Mouse (Mus musculus) embryonic fibroblast, embryonic 13.5 days (primary cell): ENCODE measurements around the gene Gemin5. TPM values are rescaled to one million over a fixed set of nuclear protein-coding genes. Genes with fewer than 3 reads are reported as not detected.
A peak's percentile ranks its signal among the peaks of the same experiment; 100 is the strongest.
"Not testable (repeated sequence)": the region's sequence is repeated elsewhere in the genome, so short reads cannot be mapped to it uniquely, and the experiment has no call there.

ENCODE experiments used
- H3K27ac ChIP-seq: 2 replicates; pipeline ENCODE4 v1.5.1; 2012; ENCODE audit warnings: low read length, control low read depth, inconsistent platforms; ENCODE audit not compliant: insufficient read depth
- H3K4me1 ChIP-seq: 2 replicates; pipeline ENCODE4 v1.6.1; 2011; ENCODE audit warnings: low read length; ENCODE audit not compliant: control insufficient read depth, insufficient read depth
- H3K4me3 ChIP-seq: 2 replicates; pipeline ENCODE4 v1.5.1; 2011; ENCODE audit warnings: mild to moderate bottlenecking, control low read depth, low read length; ENCODE audit not compliant: insufficient read depth
- CTCF ChIP-seq: IDR thresholded peaks from 2 replicates; pipeline ENCODE4 v1.5.1; 2011; ENCODE audit warnings: mild to moderate bottlenecking, control low read depth, low read length, moderate library complexity, borderline replicate concordance; ENCODE audit not compliant: insufficient read depth
- POLR2A ChIP-seq: IDR thresholded peaks from 2 replicates; pipeline ENCODE4 v1.6.1; 2011; ENCODE audit warnings: low read depth, mild to moderate bottlenecking, control low read depth, low read length, moderate library complexity
- polyA plus RNA-seq: library from polyadenylated mRNA; stranded (reverse); fragments of >200 nt; gene quantifications from 2 replicates; pipeline ENCODE4 v1.2.4, GENCODE M21; 2011; ENCODE audit warnings: low read depth; ENCODE audit not compliant: missing spikeins, insufficient read length

Gene Gemin5
- polyA plus RNA-seq, 1 experiment, result 16.1 TPM

- Histone ChIP-seq H3K4me1 (no peaks in the 10 kb centered on the region), H3K27ac (no peak overlapping the region), H3K4me3 (no peak overlapping the region)
- TF ChIP-seq POLR2A, result no peak
These were observed 67.1 kb downstream of the Gemin5 start for GRCm38 (mm10) chr11:58101194-58101720.

- no peak for TF ChIP-seq CTCF
- TF ChIP-seq POLR2A, result no peak
- no peak overlapping the region for H3K27ac ChIP-seq
- H3K4me3 ChIP-seq, result no peak overlapping the region
- H3K4me1 ChIP-seq, result no peaks in the 10 kb centered on the region
These were observed 68.3 kb downstream of the Gemin5 start for GRCm38 (mm10) chr11:58100006-58100405.

GRCm38 (mm10) chr11:58098366-58098720 is 70.0 kb downstream of the Gemin5 start:
- not testable (repeated sequence) for H3K4me1 ChIP-seq, H3K27ac ChIP-seq, H3K4me3 ChIP-seq

GRCm38 (mm10) chr11:58097621-58098365 is 70.5 kb downstream of the Gemin5 start:
- no peak for TF ChIP-seq POLR2A
- TF ChIP-seq CTCF, result no peak
- Histone ChIP-seq H3K4me1 (0 out of 2 replicates have a peak, but pooled peaks cover 2% of the 10 kb centered on the region), H3K4me3 (no peak overlapping the region), H3K27ac (no peak overlapping the region)

- Histone ChIP-seq H3K4me3 (no peak overlapping the region), H3K27ac (no peak overlapping the region), H3K4me1 (0 out of 2 replicates have a peak, but pooled peaks cover 5% of the 10 kb centered on the region)
- TF ChIP-seq POLR2A, result no peak
- TF ChIP-seq CTCF, result no peak
These were observed 71.3 kb downstream of the Gemin5 start for GRCm38 (mm10) chr11:58096821-58097620.

- TF ChIP-seq CTCF (no peak), POLR2A (no peak)
- Histone ChIP-seq H3K27ac (no peak overlapping the region), H3K4me1 (0 out of 2 replicates have a peak, but pooled peaks cover 5% of the 10 kb centered on the region), H3K4me3 (no peak overlapping the region)
These were observed 72.2 kb downstream of the Gemin5 start for GRCm38 (mm10) chr11:58096160-58096559.

GRCm38 (mm10) chr11:58095561-58095960 is 72.8 kb downstream of the Gemin5 start:
- TF ChIP-seq POLR2A (no peak), CTCF (no peak)
- 0 out of 2 replicates have a peak, but pooled peaks cover 5% of the 10 kb centered on the region for H3K4me1 ChIP-seq
- no peak overlapping the region for H3K4me3 ChIP-seq
- H3K27ac ChIP-seq, result no peak overlapping the region

- no peak overlapping the region for H3K27ac ChIP-seq
- H3K4me1 ChIP-seq, result 0 out of 2 replicates have a peak, but pooled peaks cover 5% of the 10 kb centered on the region
- TF ChIP-seq POLR2A (no peak), CTCF (no peak)
- no peak overlapping the region for H3K4me3 ChIP-seq
These were observed 73.6 kb downstream of the Gemin5 start for GRCm38 (mm10) chr11:58094766-58095165.

GRCm38 (mm10) chr11:58093021-58093528 is 75.3 kb downstream of the Gemin5 start, which contains the start of gene Gm12248:
Gene Gm12248 (minus strand): TSS chr11:58093134.
- H3K4me3 ChIP-seq, result peak within 1 kb of the TSS; percentile 5; the same call in 1 of the 2 replicates

GRCm38 (mm10) chr11:58092541-58092940 is 75.8 kb downstream of the Gemin5 start:
- Histone ChIP-seq H3K27ac (no peak overlapping the region), H3K4me3 (no peak overlapping the region), H3K4me1 (0 out of 2 replicates have a peak, but pooled peaks cover 5% of the 10 kb centered on the region)
- TF ChIP-seq POLR2A, result no peak
- TF ChIP-seq CTCF, result no peak

More at GRCm38 (mm10) chr11:58093021-58093528, 75.3 kb downstream of the Gemin5 start, which contains the start of gene Gm12248:
- 0 out of 2 replicates have a peak, but pooled peaks have one; percentile 32 for TF ChIP-seq POLR2A
- TF ChIP-seq CTCF, result no peak
- Histone ChIP-seq H3K4me1 (0 out of 2 replicates have a peak, but pooled peaks cover 5% of the 10 kb centered on the region), H3K27ac (no peak within 1 kb of the TSS)
